In the genomic region with DNA sequence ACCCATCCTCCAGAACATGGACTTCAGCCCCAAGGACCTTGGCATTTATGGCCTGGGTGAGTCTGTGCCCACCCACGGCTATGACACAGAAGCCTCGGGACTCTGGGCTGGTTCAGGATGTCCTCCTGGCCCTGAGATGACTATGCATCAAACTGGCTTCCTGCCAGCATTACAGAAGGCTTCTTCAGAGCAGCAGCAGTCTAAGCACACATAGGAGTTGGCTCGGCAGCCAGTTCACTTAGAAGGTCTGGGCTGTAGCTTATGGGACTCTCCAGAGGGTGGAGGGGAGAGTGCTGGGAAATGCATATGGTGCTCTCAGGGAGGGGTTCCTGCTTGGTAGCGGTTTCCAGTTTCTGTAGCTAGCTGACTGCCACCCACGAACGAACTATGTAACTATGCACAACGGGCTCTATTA, we compare ENCODE assay signal across 21 mouse cellular contexts. TPM values are rescaled to one million over a fixed set of nuclear protein-coding genes. Genes with fewer than 3 reads are reported as not detected.
DNase-seq lines count a peak whose midpoint lies in the region.
"Had no signal": no experiment of that assay in that cellular context is flagged by ENCODE, and none has a peak within 500 bp of the region (broad histone marks: within the 10 kb centered on the region; RNA-seq: fewer than 3 reads in every experiment).

No protein-coding gene starts in this region.

- no peaks in the 10 kb centered on the region for H3K36me3 ChIP-seq in limb, embryonic 10.5 days
- H3K36me3 ChIP-seq: embryonic facial prominence, embryonic 12.5 days; hindbrain, embryonic 15.5 days; limb, embryonic 15.5 days; midbrain, embryonic 12.5 days had no signal

- 88% methylated on average over 7 of the region's 7 CpGs for WGBS in limb, embryonic 10.5 days

- H3K9me3 ChIP-seq in limb, embryonic 10.5 days (replicated peaks) = no peaks in the 10 kb centered on the region
- H3K9me3 ChIP-seq: embryonic facial prominence, embryonic 12.5 days; hindbrain, embryonic 15.5 days; limb, embryonic 15.5 days; midbrain, embryonic 12.5 days had no signal

- H3K4me1 ChIP-seq in limb, embryonic 10.5 days = peaks cover 26% of the 10 kb centered on the region

- peak; percentile 34 for DNase-seq in cerebellum, adult 9-10 months
- no peak for DNase-seq in cerebellum, adult 18-20 months
- peak; percentile 65 for DNase-seq in layer of hippocampus, adult 9-11 months
- no peak for DNase-seq in layer of hippocampus, postnatal 10 days (ENCODE audit: low spot score in 2 of 2)
- DNase-seq in adrenal gland, adult 18-20 months (ENCODE audit: low spot score in 2 of 2) = peak; percentile 45 to 50
- no peak for DNase-seq in limb, embryonic 10.5 days (ENCODE audit: low spot score)
- no peak for DNase-seq in right cerebral cortex, adult 18-20 months
- no peak for DNase-seq in retina, postnatal 1 day
- DNase-seq: B cell, adult 2 months; cerebellum, postnatal 25 days had no signal

- H3K4me3 ChIP-seq in limb, embryonic 10.5 days = no peak overlapping the region
- H3K4me3 ChIP-seq: embryonic facial prominence, embryonic 12.5 days; hindbrain, embryonic 15.5 days; left cerebral cortex, adult 2 months; limb, embryonic 15.5 days; midbrain, embryonic 12.5 days had no signal

- peak overlapping the region; percentile 50 for H3K27ac ChIP-seq in limb, embryonic 10.5 days
- H3K27ac ChIP-seq: embryonic facial prominence, embryonic 12.5 days; hindbrain, embryonic 15.5 days; left cerebral cortex, adult 2 months; limb, embryonic 15.5 days; midbrain, embryonic 12.5 days had no signal

- no peaks in the 10 kb centered on the region for H3K27me3 ChIP-seq in limb, embryonic 10.5 days (ENCODE audit: low read depth, poor library complexity, severe bottlenecking)
- H3K27me3 ChIP-seq: embryonic facial prominence, embryonic 12.5 days; hindbrain, embryonic 15.5 days; limb, embryonic 15.5 days; midbrain, embryonic 12.5 days had no signal

RNA-seq across cellular contexts. Expression of gene Moap1, which starts 17.7 kb away (rescaled TPM):
- total RNA-seq in layer of hippocampus, postnatal 10 days (2021) = 10 to 100 TPM; 30.8 to 30.9 TPM
- 10 to 100 TPM in 1 of 2 experiments, 1 to 10 TPM in 1; 7.5 to 11.0 TPM for total RNA-seq in adrenal gland, adult 18-20 months (2021)
- 34.8 and 38.8 TPM in 2 replicates for polyA plus RNA-seq in limb, embryonic 10.5 days (2016; fragmentation: Nextera tagmentation; extraction: Ambion mirVana)

RNA-seq across cellular contexts. Expression of gene Tmem251, which starts 17.8 kb away (rescaled TPM):
- 1 to 10 TPM; 4.7 TPM for total RNA-seq in layer of hippocampus, postnatal 10 days (2021)
- 10 to 100 TPM in 1 of 2 experiments, 1 to 10 TPM in 1; 8.0 to 10.5 TPM for total RNA-seq in adrenal gland, adult 18-20 months (2021)
- 11.7 TPM in 2 replicates for polyA plus RNA-seq in limb, embryonic 10.5 days (2016; fragmentation: Nextera tagmentation; extraction: Ambion mirVana)

RNA-seq across cellular contexts. Expression of gene Itpk1, which starts 21.0 kb away (rescaled TPM):
- total RNA-seq in layer of hippocampus, postnatal 10 days (2021) = 10 to 100 TPM; 49.4 to 52.8 TPM
- 100 to 1,000 TPM in 1 of 2 experiments, 10 to 100 TPM in 1; 49.7 to 156 TPM for total RNA-seq in adrenal gland, adult 18-20 months (2021)
- 9.7 and 11.0 TPM in 2 replicates for polyA plus RNA-seq in limb, embryonic 10.5 days (2016; fragmentation: Nextera tagmentation; extraction: Ambion mirVana)

RNA-seq across cellular contexts. Expression of gene Gm28051, which starts 31.8 kb away (rescaled TPM):
- total RNA-seq in layer of hippocampus, postnatal 10 days (2021) = not detected
- total RNA-seq in adrenal gland, adult 18-20 months (2021) = not detected
- not detected in 2 replicates for polyA plus RNA-seq in limb, embryonic 10.5 days (2016; fragmentation: Nextera tagmentation; extraction: Ambion mirVana)
- total RNA-seq: gastrocnemius, postnatal 4 days; left cerebral cortex, adult 2 months had no signal
- polyA plus RNA-seq: embryonic facial prominence, embryonic 12.5 days; forebrain, embryonic 14.5 days; heart, embryonic 14.5 days; hindbrain, embryonic 15.5 days; limb, embryonic 15.5 days; lung, embryonic 16.5 days; midbrain, embryonic 12.5 days; neural tube, embryonic 11.5 days; spleen, adult 2 months had no signal

RNA-seq across cellular contexts. Expression of gene Gon7, which starts 31.8 kb away (rescaled TPM):
- 10 to 100 TPM; 12.4 to 12.6 TPM for total RNA-seq in layer of hippocampus, postnatal 10 days (2021)
- total RNA-seq in adrenal gland, adult 18-20 months (2021) = 10 to 100 TPM; 15.8 to 20.9 TPM
- 46.1 and 52.2 TPM in 2 replicates for polyA plus RNA-seq in limb, embryonic 10.5 days (2016; fragmentation: Nextera tagmentation; extraction: Ambion mirVana)

Comparison
In these comparisons a context has a peak if more than half of its experiments do, and no peak if none do; other contexts are left out.
1. DNase-seq: peak in cerebellum, adult 9-10 months (single experiment), layer of hippocampus, adult 9-11 months (single experiment) and adrenal gland, adult 18-20 months (2 of 2); none in cerebellum, adult 18-20 months (0 of 2), layer of hippocampus, postnatal 10 days (0 of 2), limb, embryonic 10.5 days (single experiment), right cerebral cortex, adult 18-20 months (single experiment) and retina, postnatal 1 day (single experiment).